Mouse (Mus musculus): Measurements from ENCODE around the gene Gpx6. TPM values are rescaled to one million over a fixed set of nuclear protein-coding genes. Genes with fewer than 3 reads are reported as not detected.

Gpx6 gene
- total RNA-seq, 2 experiments from 2014 or later, result 0.33 to 0.37 TPM

- peak; percentile 73 to 74 for DNase-seq (ENCODE audit: low spot score in 2 of 2)
These were observed 10.8 kb downstream of the Gpx6 start for GRCm38 (mm10) chr13:21322509-21323375.

- DNase-seq (ENCODE audit: low spot score in 2 of 2), result no peak
These were observed 11.5 kb downstream of the Gpx6 start for GRCm38 (mm10) chr13:21323405-21323804.

GRCm38 (mm10) chr13:21326191-21326590, 14.3 kb downstream of the Gpx6 start:
- no peak for DNase-seq (ENCODE audit: low spot score in 2 of 2)

- DNase-seq (ENCODE audit: low spot score in 2 of 2), result peak; percentile 88
These were observed 14.8 kb downstream of the Gpx6 start for GRCm38 (mm10) chr13:21326657-21327211.

GRCm38 (mm10) chr13:21327424-21327823, 15.5 kb downstream of the Gpx6 start:
- no peak for DNase-seq (ENCODE audit: low spot score in 2 of 2)

GRCm38 (mm10) chr13:21346610-21347009, 34.7 kb downstream of the Gpx6 start, which contains the start of gene Olfr1367:
Olfr1367 (plus strand) TSS chr13:21346910.
- DNase-seq (ENCODE audit: low spot score in 2 of 2), result no peak

- DNase-seq (ENCODE audit: low spot score in 2 of 2), result no peak
These were observed 38.7 kb downstream of the Gpx6 start for GRCm38 (mm10) chr13:21350593-21350992.

- DNase-seq (ENCODE audit: low spot score in 2 of 2), result peak; percentile 88 to 93
These were observed 50.8 kb downstream of the Gpx6 start, which contains the start of gene Zscan12 for GRCm38 (mm10) chr13:21362621-21363248. Zscan12 (plus strand) TSS chr13:21362820.

- no peak for DNase-seq (ENCODE audit: low spot score in 2 of 2)
These were observed 51.8 kb downstream of the Gpx6 start for GRCm38 (mm10) chr13:21363719-21364118.

- no peak for DNase-seq (ENCODE audit: low spot score in 2 of 2)
These were observed 54.7 kb downstream of the Gpx6 start for GRCm38 (mm10) chr13:21366635-21367034.

Other genes starting within 250 kb of the Gpx6 start
- gene Olfr1370, start 237.2 kb upstream of the Gpx6 start, total RNA-seq (2021), result not detected
- not detected for gene Olfr1369-ps1, start 200.6 kb upstream of the Gpx6 start, total RNA-seq (2021)
- not detected for gene Olfr263, start 182.5 kb upstream of the Gpx6 start, total RNA-seq (2021)
- not detected for gene Olfr1368, start 166.3 kb upstream of the Gpx6 start, total RNA-seq (2021)
- 10 to 100 TPM; 38.6 to 38.8 TPM for gene Trim27, start 132.7 kb upstream of the Gpx6 start, total RNA-seq (2021)
- not detected for gene Gpx5, start 19.4 kb upstream of the Gpx6 start, total RNA-seq (2021)
- not detected for gene Olfr1367, start 34.8 kb downstream of the Gpx6 start, total RNA-seq (2021)
- gene Zscan12, start 50.7 kb downstream of the Gpx6 start, total RNA-seq (2021), result 1 to 10 TPM; 8.3 to 8.9 TPM
- 10 to 100 TPM; 36.0 to 38.1 TPM for gene Zkscan3, start 90.6 kb downstream of the Gpx6 start, total RNA-seq (2021)
- gene Pgbd1, start 128.9 kb downstream of the Gpx6 start, total RNA-seq (2021), result 1 to 10 TPM in 1 of 2 experiments, under 1 TPM in 1; 0.98 to 1.5 TPM
- gene Zscan26, start 141.6 kb downstream of the Gpx6 start, total RNA-seq (2021), result 10 to 100 TPM; 58.1 to 60.4 TPM
- under 1 TPM; 0.58 to 0.84 TPM for gene Nkapl, start 156.4 kb downstream of the Gpx6 start, total RNA-seq (2021)
- gene Zkscan4, start 166.8 kb downstream of the Gpx6 start, total RNA-seq (2021), result 1 to 10 TPM; 5.7 to 6.4 TPM
- gene Gm10065, start 167.3 kb downstream of the Gpx6 start, total RNA-seq (2021), result not detected
- gene AK157302, start 183.1 kb downstream of the Gpx6 start, total RNA-seq (2021), result 10 to 100 TPM; 21.6 to 25.9 TPM
- gene Gm11273, start 189.3 kb downstream of the Gpx6 start, total RNA-seq (2021), result 10 to 100 TPM; 60.5 to 66.3 TPM
- gene Zkscan8, start 219.0 kb downstream of the Gpx6 start, total RNA-seq (2021), result 10 to 100 TPM; 13.1 to 18.5 TPM
- not detected for gene Olfr1366, start 230.7 kb downstream of the Gpx6 start, total RNA-seq (2021)
- not detected for gene Olfr1535, start 247.8 kb downstream of the Gpx6 start, total RNA-seq (2021)